18 mouse cellular contexts compared by ENCODE assay signal in genomic region chr19:7192561-7192967, GRCm38 (mm10). TPM values are rescaled to one million over a fixed set of nuclear protein-coding genes. Genes with fewer than 3 reads are reported as not detected.
DNase-seq lines count a peak whose midpoint lies in the region; ATAC-seq and TF ChIP-seq lines count a peak whose summit lies in the region.
"Had no signal": no experiment of that assay in that cellular context is flagged by ENCODE, and none has a peak within 500 bp of the region (broad histone marks: within the 10 kb centered on the region; RNA-seq: fewer than 3 reads in every experiment).

No protein-coding gene starts in this region.

- H3K27me3 ChIP-seq in forebrain, embryonic 12.5 days = peaks cover 36% of the 10 kb centered on the region
- no peaks in the 10 kb centered on the region for H3K27me3 ChIP-seq in forebrain, postnatal 0 days (ENCODE audit: insufficient read depth, low read length)
- peaks cover 35% of the 10 kb centered on the region for H3K27me3 ChIP-seq in midbrain, embryonic 13.5 days
- peaks cover 77% of the 10 kb centered on the region for H3K27me3 ChIP-seq in midbrain, embryonic 10.5 days (ENCODE audit: low read depth, poor library complexity, severe bottlenecking)
- H3K27me3 ChIP-seq in limb, embryonic 12.5 days = peaks cover 42% of the 10 kb centered on the region

- H3K9me3 ChIP-seq in forebrain, embryonic 12.5 days = no peaks in the 10 kb centered on the region
- no peaks in the 10 kb centered on the region for H3K9me3 ChIP-seq in forebrain, postnatal 0 days (ENCODE audit: low read length)
- H3K9me3 ChIP-seq in midbrain, embryonic 13.5 days = no peaks in the 10 kb centered on the region
- no peaks in the 10 kb centered on the region for H3K9me3 ChIP-seq in midbrain, embryonic 10.5 days (replicated peaks)
- no peaks in the 10 kb centered on the region for H3K9me3 ChIP-seq in limb, embryonic 12.5 days
- H3K9me3 ChIP-seq: heart, embryonic 15.5 days; neural tube, embryonic 15.5 days had no signal

- H3K9ac ChIP-seq in forebrain, embryonic 12.5 days = peak overlapping the region; percentile 12; the same call in 1 of the 2 replicates
- H3K9ac ChIP-seq in forebrain, postnatal 0 days = no peak overlapping the region
- H3K9ac ChIP-seq in midbrain, embryonic 13.5 days (replicated peaks) = 0 out of 2 replicates have a peak overlapping the region, but pooled peaks have one; percentile 19
- no peak overlapping the region for H3K9ac ChIP-seq in limb, embryonic 12.5 days (replicated peaks)
- H3K9ac ChIP-seq: heart, embryonic 15.5 days; neural tube, embryonic 15.5 days had no signal

- no peak overlapping the region for H3K27ac ChIP-seq in forebrain, embryonic 12.5 days
- no peak overlapping the region for H3K27ac ChIP-seq in forebrain, postnatal 0 days (ENCODE audit: low read depth, low read length)
- H3K27ac ChIP-seq in midbrain, embryonic 13.5 days = no peak overlapping the region
- H3K27ac ChIP-seq in midbrain, embryonic 10.5 days (replicated peaks) = no peak overlapping the region; the same call in 1 of the 2 replicates
- 0 out of 2 replicates have a peak overlapping the region, but pooled peaks have one; percentile 17 for H3K27ac ChIP-seq in limb, embryonic 12.5 days
- H3K27ac ChIP-seq: heart, embryonic 15.5 days; macrophage; neural tube, embryonic 15.5 days; stomach, postnatal 0 days had no signal

- no peak for TF ChIP-seq CTCF in forebrain, postnatal 0 days (IDR thresholded peaks at IDR 0.05; ENCODE audit: low read depth)

- peaks cover 7% of the 10 kb centered on the region for H3K36me3 ChIP-seq in forebrain, embryonic 12.5 days (replicated peaks)
- peaks cover 4% of the 10 kb centered on the region; the same call in 1 of the 2 replicates for H3K36me3 ChIP-seq in forebrain, postnatal 0 days (ENCODE audit: insufficient read depth)
- H3K36me3 ChIP-seq in midbrain, embryonic 13.5 days = peaks cover 7% of the 10 kb centered on the region; the same call in 1 of the 2 replicates
- H3K36me3 ChIP-seq in midbrain, embryonic 10.5 days = peaks cover 7% of the 10 kb centered on the region
- peaks cover 7% of the 10 kb centered on the region for H3K36me3 ChIP-seq in limb, embryonic 12.5 days

- DNase-seq in forebrain, postnatal 0 days = no peak
- DNase-seq in midbrain, embryonic 10.5 days (ENCODE audit: low spot score) = no peak
- DNase-seq in kidney, adult 9 months = peak; percentile 97
- DNase-seq in heart, adult 8-10 months (ENCODE audit: low spot score) = no peak
- DNase-seq in gastrocnemius, postnatal 36 days = no peak
- DNase-seq: cerebellum, postnatal 25 days; heart, adult 11 months; layer of hippocampus, postnatal 36 days; lung, adult 2 months; right cerebral cortex, adult 18-20 months; thymus, postnatal 25 days had no signal

- 28% methylated on average over 2 of the region's 2 CpGs for WGBS in forebrain, embryonic 12.5 days
- WGBS in forebrain, postnatal 0 days = 9% methylated on average over 2 of the region's 2 CpGs
- WGBS in midbrain, embryonic 13.5 days = 34% methylated on average over 2 of the region's 2 CpGs
- WGBS in midbrain, embryonic 10.5 days = 71% methylated on average over 2 of the region's 2 CpGs
- 48% methylated on average over 2 of the region's 2 CpGs for WGBS in limb, embryonic 12.5 days

- intact Hi-C loops in gastrocnemius, postnatal 36 days (cut with DNase I) = no loop called here

- no peak overlapping the region for H3K4me3 ChIP-seq in forebrain, embryonic 12.5 days (replicated peaks)
- H3K4me3 ChIP-seq in forebrain, postnatal 0 days (ENCODE audit: low read depth, low read length) = no peak overlapping the region
- H3K4me3 ChIP-seq in midbrain, embryonic 13.5 days (replicated peaks) = no peak overlapping the region
- no peak overlapping the region for H3K4me3 ChIP-seq in midbrain, embryonic 10.5 days
- H3K4me3 ChIP-seq in limb, embryonic 12.5 days (replicated peaks) = no peak overlapping the region
- H3K4me3 ChIP-seq: heart, embryonic 15.5 days; neural tube, embryonic 15.5 days had no signal

- H3K4me1 ChIP-seq in forebrain, embryonic 12.5 days = peaks cover 62% of the 10 kb centered on the region
- 0 out of 2 replicates have a peak, but pooled peaks cover 5% of the 10 kb centered on the region for H3K4me1 ChIP-seq in forebrain, postnatal 0 days (ENCODE audit: insufficient read depth)
- H3K4me1 ChIP-seq in midbrain, embryonic 13.5 days (replicated peaks) = peaks cover 57% of the 10 kb centered on the region
- peaks cover 65% of the 10 kb centered on the region for H3K4me1 ChIP-seq in midbrain, embryonic 10.5 days
- H3K4me1 ChIP-seq in limb, embryonic 12.5 days (replicated peaks) = peaks cover 37% of the 10 kb centered on the region

- ATAC-seq in forebrain, embryonic 12.5 days (ENCODE audit: low FRiP score) = no peak
- no peak for ATAC-seq in forebrain, postnatal 0 days
- ATAC-seq in midbrain, embryonic 13.5 days = no peak
- ATAC-seq in limb, embryonic 12.5 days (ENCODE audit: insufficient number of reproducible peaks, insufficient read depth, low FRiP score, low TSS enrichment, low read depth) = no peak

- H3K4me2 ChIP-seq in forebrain, embryonic 12.5 days = no peak overlapping the region
- no peak overlapping the region for H3K4me2 ChIP-seq in forebrain, postnatal 0 days (ENCODE audit: low read depth)
- H3K4me2 ChIP-seq in midbrain, embryonic 13.5 days (replicated peaks) = no peak overlapping the region
- H3K4me2 ChIP-seq in limb, embryonic 12.5 days = no peak overlapping the region
- H3K4me2 ChIP-seq: heart, embryonic 15.5 days; neural tube, embryonic 15.5 days had no signal

RNA-seq across cellular contexts. Expression of gene Otub1, which starts 13.6 kb away (rescaled TPM):
- 220 and 238 TPM in 2 replicates for polyA plus RNA-seq in forebrain, embryonic 12.5 days (2016; fragmentation: Nextera tagmentation; extraction: Ambion mirVana)
- 248 and 252 TPM in 2 replicates for total RNA-seq in forebrain, postnatal 0 days (2014; rRNA removed)
- 286 and 290 TPM in 2 replicates for polyA plus RNA-seq in forebrain, postnatal 0 days (2015; fragmentation: Nextera tagmentation; extraction: Ambion mirVana)
- polyA plus RNA-seq in midbrain, embryonic 13.5 days (2015; fragmentation: Nextera tagmentation; extraction: Ambion mirVana) = 247 and 260 TPM in 2 replicates
- 274 and 293 TPM in 2 replicates for polyA plus RNA-seq in midbrain, embryonic 10.5 days (2016; fragmentation: Nextera tagmentation; extraction: Ambion mirVana)
- polyA plus RNA-seq in limb, embryonic 12.5 days (2016; fragmentation: Nextera tagmentation; extraction: Ambion mirVana) = 222 and 233 TPM in 2 replicates
- total RNA-seq in heart, adult 8-10 months (2022) = 10 to 100 TPM; 62.2 to 71.6 (median 68.0) TPM
- 10 to 100 TPM; 45.4 to 49.9 TPM for total RNA-seq in gastrocnemius, postnatal 36 days (2021)

RNA-seq across cellular contexts. Expression of gene Cox8a, which starts 24.9 kb away (rescaled TPM):
- 781 and 789 TPM in 2 replicates for polyA plus RNA-seq in forebrain, embryonic 12.5 days (2016; fragmentation: Nextera tagmentation; extraction: Ambion mirVana)
- 735 and 828 TPM in 2 replicates for total RNA-seq in forebrain, postnatal 0 days (2014; rRNA removed)
- 1,247 and 1,523 TPM in 2 replicates for polyA plus RNA-seq in forebrain, postnatal 0 days (2015; fragmentation: Nextera tagmentation; extraction: Ambion mirVana)
- 750 and 771 TPM in 2 replicates for polyA plus RNA-seq in midbrain, embryonic 13.5 days (2015; fragmentation: Nextera tagmentation; extraction: Ambion mirVana)
- polyA plus RNA-seq in midbrain, embryonic 10.5 days (2016; fragmentation: Nextera tagmentation; extraction: Ambion mirVana) = 895 and 900 TPM in 2 replicates
- polyA plus RNA-seq in limb, embryonic 12.5 days (2016; fragmentation: Nextera tagmentation; extraction: Ambion mirVana) = 870 and 903 TPM in 2 replicates
- total RNA-seq in heart, adult 8-10 months (2022) = 100 to 1,000 TPM; 406 to 459 (median 432) TPM
- total RNA-seq in gastrocnemius, postnatal 36 days (2021) = 10 to 100 TPM; 80.2 to 87.0 TPM

RNA-seq across cellular contexts. Expression of gene Naa40, which starts 48.4 kb away (rescaled TPM):
- 90.0 and 92.2 TPM in 2 replicates for polyA plus RNA-seq in forebrain, embryonic 12.5 days (2016; fragmentation: Nextera tagmentation; extraction: Ambion mirVana)
- total RNA-seq in forebrain, postnatal 0 days (2014; rRNA removed) = 48.5 and 57.7 TPM in 2 replicates
- polyA plus RNA-seq in forebrain, postnatal 0 days (2015; fragmentation: Nextera tagmentation; extraction: Ambion mirVana) = 34.7 and 44.0 TPM in 2 replicates
- 73.7 and 74.6 TPM in 2 replicates for polyA plus RNA-seq in midbrain, embryonic 13.5 days (2015; fragmentation: Nextera tagmentation; extraction: Ambion mirVana)
- polyA plus RNA-seq in midbrain, embryonic 10.5 days (2016; fragmentation: Nextera tagmentation; extraction: Ambion mirVana) = 105 and 107 TPM in 2 replicates
- 69.7 and 73.1 TPM in 2 replicates for polyA plus RNA-seq in limb, embryonic 12.5 days (2016; fragmentation: Nextera tagmentation; extraction: Ambion mirVana)
- 10 to 100 TPM; 11.7 to 21.1 (median 17.1) TPM for total RNA-seq in heart, adult 8-10 months (2022)
- total RNA-seq in gastrocnemius, postnatal 36 days (2021) = 10 to 100 TPM in 1 of 2 experiments, 1 to 10 TPM in 1; 7.8 to 11.3 TPM

Comparison
In these comparisons a context has a peak if more than half of its experiments do, and no peak if none do; other contexts are left out.
1. H3K9ac ChIP-seq: peak in forebrain, embryonic 12.5 days (single experiment) and midbrain, embryonic 13.5 days (single experiment); none in forebrain, postnatal 0 days (single experiment) and limb, embryonic 12.5 days (single experiment).